Comparison of ENCODE assay signal across 25 mouse cellular contexts in the genomic region with DNA sequence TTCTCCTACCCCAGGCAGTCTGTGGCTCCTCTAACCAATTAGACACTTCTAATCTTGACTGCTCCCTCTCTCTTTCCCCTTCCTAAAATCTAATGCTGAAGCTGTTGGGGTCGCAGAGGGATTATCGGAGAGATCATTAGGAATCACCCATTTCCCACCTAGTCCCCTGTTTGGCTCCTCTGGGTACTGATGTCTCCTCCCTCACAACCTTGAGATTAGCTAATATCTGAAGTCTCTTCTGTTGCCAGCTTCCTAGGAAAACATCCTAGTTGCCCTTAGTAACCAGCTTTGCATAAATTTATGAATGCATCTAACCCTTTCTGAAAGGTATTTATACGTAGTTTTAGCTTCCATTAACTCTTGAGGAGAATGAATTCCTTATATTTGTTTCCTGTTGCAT.
"Had no signal": no experiment of that assay in that cellular context is flagged by ENCODE, and none has a peak within 500 bp of the region (broad histone marks: within the 10 kb centered on the region; RNA-seq: fewer than 3 reads in every experiment).

No protein-coding gene starts in this region.

- ATAC-seq: hindbrain, embryonic 16.5 days; inflammation-experienced regulatory T-cells, adult 6 months; intestine, embryonic 15.5 days; intestine, postnatal 0 days had no signal

- H3K4me1 ChIP-seq: heart, embryonic 10.5 days; hindbrain, embryonic 10.5 days; hindbrain, embryonic 12.5 days; intestine, embryonic 15.5 days; limb, embryonic 13.5 days; limb, embryonic 15.5 days had no signal

- H3K36me3 ChIP-seq: heart, embryonic 10.5 days; heart, embryonic 12.5 days; hindbrain, embryonic 10.5 days; hindbrain, embryonic 12.5 days; intestine, embryonic 15.5 days; limb, embryonic 13.5 days; limb, embryonic 15.5 days had no signal

- H3K4me2 ChIP-seq: heart, embryonic 12.5 days; hindbrain, embryonic 12.5 days; hindbrain, embryonic 14.5 days; intestine, embryonic 15.5 days; limb, embryonic 13.5 days; limb, embryonic 15.5 days had no signal

- H3K4me3 ChIP-seq: gastrocnemius, adult 2 months; heart, embryonic 10.5 days; heart, embryonic 12.5 days; hindbrain, embryonic 10.5 days; hindbrain, embryonic 12.5 days; intestine, embryonic 15.5 days; layer of hippocampus, adult 2 months; limb, embryonic 13.5 days; limb, embryonic 15.5 days had no signal

- H3K9ac ChIP-seq: heart, embryonic 12.5 days; hindbrain, embryonic 12.5 days; hindbrain, embryonic 14.5 days; intestine, embryonic 15.5 days; limb, embryonic 13.5 days; limb, embryonic 15.5 days had no signal

- H3K27ac ChIP-seq: gastrocnemius, adult 2 months; heart, embryonic 10.5 days; hindbrain, embryonic 10.5 days; hindbrain, embryonic 12.5 days; hindbrain, embryonic 14.5 days; intestine, embryonic 15.5 days; layer of hippocampus, adult 2 months; limb, embryonic 13.5 days; limb, embryonic 15.5 days had no signal

- H3K9me3 ChIP-seq: heart, embryonic 10.5 days; heart, embryonic 12.5 days; hindbrain, embryonic 10.5 days; hindbrain, embryonic 12.5 days; intestine, embryonic 15.5 days; limb, embryonic 13.5 days; limb, embryonic 15.5 days had no signal

- DNase-seq: gastrocnemius, adult 2 months; gastrocnemius, postnatal 10 days; gastrocnemius, postnatal 25 days; heart, adult 18-20 months; heart, postnatal 10 days; heart, postnatal 4 days; kidney, adult 18-20 months; kidney, adult 8-10 months; kidney, postnatal 10 days; kidney, postnatal 25 days; kidney, postnatal 4 days; layer of hippocampus, postnatal 36 days; left cerebral cortex, postnatal 4 days had no signal
